Mouse (Mus musculus): ENCODE measurements around the gene Dpm2.
A peak's percentile ranks its signal among the peaks of the same experiment; 100 is the strongest.

The Dpm2 gene

DNA sequence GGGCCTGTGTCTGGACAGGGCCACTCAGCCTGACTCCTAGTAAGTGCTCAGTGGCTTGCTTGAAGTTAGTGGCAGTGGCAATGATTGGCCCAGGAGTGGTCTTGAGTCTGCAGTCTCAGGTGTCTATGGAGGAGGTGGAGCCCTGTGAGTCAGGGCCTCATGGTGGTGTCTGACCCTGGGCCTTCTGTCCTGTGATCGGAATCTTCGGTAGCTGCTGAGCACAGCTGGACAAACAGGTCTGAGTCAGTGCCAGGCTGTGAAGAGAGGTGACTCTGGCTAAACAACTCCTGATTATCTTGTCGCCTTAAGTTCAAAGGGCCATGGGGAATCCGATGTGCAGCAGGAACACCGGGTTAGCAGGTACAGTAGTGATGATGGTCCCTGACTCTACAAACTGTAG, 23.3 kb upstream of the Dpm2 start:
- DNase-seq (ENCODE audit: low spot score) = no peak

DNA sequence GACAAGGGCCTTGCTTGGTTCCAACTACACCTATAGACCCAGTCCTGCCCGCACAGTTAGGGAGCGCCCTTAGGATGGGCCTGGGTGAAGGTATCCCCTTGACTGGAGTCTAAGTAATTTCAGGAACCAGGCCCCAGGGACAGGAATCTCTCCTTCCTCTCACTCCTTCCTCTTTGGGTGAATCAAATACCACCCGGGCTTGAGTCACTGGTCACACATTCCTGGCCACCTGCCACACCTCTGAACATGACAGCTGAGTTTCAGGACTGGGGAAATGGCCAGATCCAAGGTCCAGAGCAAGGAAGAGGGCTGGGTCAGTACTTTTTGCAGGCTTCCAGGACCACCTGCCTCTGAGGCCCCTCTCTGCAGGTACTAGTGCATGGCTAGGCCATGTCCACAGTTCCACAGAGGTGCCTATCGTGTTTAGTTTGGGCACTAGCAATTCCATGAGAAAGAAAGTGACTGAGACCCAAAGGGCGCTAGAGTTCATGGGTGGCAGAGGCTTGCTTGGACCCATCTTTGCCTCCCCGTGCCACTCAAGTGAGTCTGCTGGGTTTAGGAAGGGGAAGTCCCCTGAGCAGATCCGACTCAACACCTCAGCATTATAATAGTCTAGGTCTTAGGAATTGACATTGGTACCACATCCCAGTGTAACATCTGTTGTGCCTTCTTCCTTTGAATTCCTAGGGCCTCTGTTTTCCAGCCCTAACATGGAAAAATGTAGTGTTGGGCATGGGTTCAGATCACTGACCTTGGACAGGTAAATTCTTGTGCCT, 22.5 kb upstream of the Dpm2 start:
- DNase-seq (ENCODE audit: low spot score) = no peak

GRCm38 (mm10) chr2:32549171-32549570, 21.5 kb upstream of the Dpm2 start:
- DNase-seq (ENCODE audit: low spot score) = no peak

GRCm38 (mm10) chr2:32549764-32550163, 20.9 kb upstream of the Dpm2 start:
- DNase-seq (ENCODE audit: low spot score) = no peak

DNA sequence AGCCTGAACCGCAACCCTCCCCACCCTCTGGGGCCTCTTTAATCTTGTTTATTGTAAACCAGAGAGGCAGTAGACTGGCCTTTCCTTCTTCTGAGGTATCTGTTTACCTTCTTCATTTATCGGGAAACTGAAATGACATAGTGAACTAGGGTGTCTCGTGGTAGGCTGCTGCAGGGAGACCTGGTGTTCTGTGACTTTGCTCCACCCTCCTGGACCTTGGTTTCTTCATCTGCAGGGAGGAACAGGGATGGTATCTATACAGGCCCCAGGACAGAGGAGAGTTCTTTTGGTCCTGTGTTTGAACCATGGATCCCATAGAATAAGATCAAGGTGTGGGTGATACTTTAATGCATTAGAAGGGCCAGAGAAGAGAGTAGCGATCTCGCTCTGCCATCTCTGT, 19.4 kb upstream of the Dpm2 start:
- no peak for DNase-seq (ENCODE audit: low spot score)

DNA sequence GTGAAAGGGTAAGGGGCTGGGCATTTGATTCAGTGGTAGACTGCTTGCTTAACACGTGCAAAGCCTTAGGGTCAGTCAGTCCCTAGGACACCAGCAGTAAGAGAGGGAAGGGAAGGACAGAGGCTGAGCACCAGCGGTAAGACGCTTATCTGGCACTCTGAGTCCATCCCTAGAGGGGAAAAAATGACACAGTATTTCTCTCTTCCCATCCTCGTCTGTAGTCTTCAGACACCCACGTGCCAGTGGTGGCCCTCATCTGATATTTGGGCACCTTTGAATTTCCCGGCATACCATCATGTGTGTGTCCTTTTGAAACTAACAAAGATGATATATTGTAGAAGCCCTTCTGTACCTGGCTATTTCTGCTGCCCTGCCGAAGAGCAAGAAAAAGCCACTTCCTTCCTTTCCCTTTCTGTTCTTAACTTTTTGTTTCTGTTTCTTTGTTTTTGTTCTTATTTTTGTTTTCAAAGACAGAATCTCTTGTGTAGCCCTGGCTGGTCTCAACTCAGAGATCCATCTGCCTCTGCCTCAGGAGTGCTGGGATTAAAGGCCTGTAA, 17.0 kb upstream of the Dpm2 start:
- no peak for DNase-seq (ENCODE audit: low spot score)

- DNase-seq (ENCODE audit: low spot score) = no peak
Observed at GRCm38 (mm10) chr2:32555484-32555883, 15.2 kb upstream of the Dpm2 start.

GRCm38 (mm10) chr2:32556019-32556418, 14.6 kb upstream of the Dpm2 start:
- no peak for DNase-seq (ENCODE audit: low spot score)

DNA sequence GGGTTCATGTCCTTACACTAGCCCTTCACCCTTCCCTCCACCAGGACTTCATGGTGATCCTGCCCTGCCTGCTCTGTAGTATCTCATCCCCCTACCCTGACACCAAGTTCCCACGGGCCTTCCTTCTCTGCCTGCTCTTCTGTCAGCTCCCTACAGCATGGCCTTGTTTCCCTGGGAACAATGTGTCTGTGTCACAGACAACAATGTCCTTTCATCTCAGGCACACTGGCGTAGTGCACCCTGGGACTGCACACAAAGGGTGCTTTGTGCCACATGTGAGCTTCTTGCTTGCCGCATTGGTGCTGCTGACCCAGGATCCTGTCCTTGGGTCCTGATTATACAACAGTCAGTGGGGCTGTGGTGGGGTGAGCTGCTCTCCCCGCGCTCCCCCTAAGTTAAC, 11.1 kb upstream of the Dpm2 start:
- peak; percentile 70 for DNase-seq (ENCODE audit: low spot score)

DNA sequence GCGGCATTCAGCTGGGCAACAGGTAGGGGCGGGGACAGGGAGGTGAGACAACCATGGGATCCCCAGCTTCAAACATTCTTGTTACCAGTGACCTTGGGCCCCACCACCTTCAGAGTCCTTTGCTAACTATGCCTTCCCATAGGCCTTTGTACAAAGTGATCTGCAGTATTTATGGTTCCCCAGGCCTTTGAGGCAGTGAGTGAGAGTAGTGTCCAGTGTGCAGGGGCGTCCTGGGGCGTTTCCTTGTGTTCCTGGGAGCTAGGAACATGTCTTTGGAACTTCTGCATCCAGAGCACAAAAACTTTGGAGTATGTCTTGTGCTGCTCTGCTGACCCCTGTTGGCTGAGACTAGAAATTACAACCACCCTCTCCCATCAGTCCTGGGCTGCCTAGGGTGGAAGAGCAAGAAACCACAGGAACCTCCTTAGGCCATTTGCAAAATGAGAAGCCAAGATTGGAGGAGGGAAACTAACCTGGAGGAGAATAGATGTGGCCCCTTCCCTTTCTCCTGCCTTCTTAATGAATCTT, 4.1 kb upstream of the Dpm2 start:
- DNase-seq (ENCODE audit: low spot score) = peak; percentile 70

GRCm38 (mm10) chr2:32568149-32568548, 2.5 kb upstream of the Dpm2 start:
- DNase-seq (ENCODE audit: low spot score) = no peak

GRCm38 (mm10) chr2:32568941-32569340, 1.7 kb upstream of the Dpm2 start:
- DNase-seq (ENCODE audit: low spot score) = no peak

DNA sequence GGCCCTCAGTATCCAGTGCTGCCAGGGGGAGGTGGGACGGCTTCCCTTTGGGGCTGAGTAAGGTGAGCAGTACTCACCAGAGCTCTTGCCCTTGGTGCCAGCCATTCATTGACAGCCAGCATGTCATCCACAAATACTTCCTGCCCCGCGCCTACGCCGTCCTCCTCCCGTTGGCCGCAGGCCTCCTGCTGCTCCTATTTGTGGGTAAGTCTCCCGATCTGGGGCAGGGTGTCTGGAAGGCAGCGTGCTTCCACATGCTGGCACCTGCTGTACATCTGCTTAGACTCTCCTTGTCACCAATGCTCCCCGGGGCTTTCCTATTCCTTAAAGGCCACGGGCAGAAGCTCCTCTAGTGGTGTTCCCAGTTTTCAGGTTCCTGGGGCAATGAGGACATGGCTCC, 1.5 kb downstream of the Dpm2 start:
- DNase-seq (ENCODE audit: low spot score) = no peak

- no peak for DNase-seq (ENCODE audit: low spot score)
Observed at GRCm38 (mm10) chr2:32574497-32574896, 3.8 kb downstream of the Dpm2 start, which contains the start of gene Pip5kl1. Gene Pip5kl1, plus strand, starts transcription at chr2:32574797.

- DNase-seq (ENCODE audit: low spot score) = peak; percentile 75
Observed at GRCm38 (mm10) chr2:32574901-32575585, 4.4 kb downstream of the Dpm2 start.

GRCm38 (mm10) chr2:32575586-32576160, 5.0 kb downstream of the Dpm2 start, which contains the start of gene 9430097D07Rik:
Gene 9430097D07Rik, minus strand, starts transcription at chr2:32575684.
- peak; percentile 70 for DNase-seq (ENCODE audit: low spot score)

DNA sequence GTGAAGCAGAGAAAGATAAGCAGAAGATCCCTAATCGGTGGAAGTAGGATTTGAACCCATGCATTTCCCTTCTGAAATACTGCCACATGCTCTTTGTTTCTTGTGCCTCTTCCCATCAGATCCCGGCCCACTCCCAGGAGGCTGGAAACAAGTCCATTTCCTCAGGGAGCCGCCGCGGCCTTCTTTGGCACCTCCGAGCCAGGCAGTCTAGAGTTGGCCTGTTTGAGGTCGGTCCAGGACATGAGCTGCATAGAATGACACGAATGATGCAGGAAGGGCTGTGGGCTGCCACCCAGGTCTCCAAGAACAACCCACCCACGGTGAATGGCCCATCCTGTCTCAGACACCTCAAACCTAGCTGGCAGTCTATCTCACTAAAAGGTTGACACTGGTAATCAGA, 5.9 kb downstream of the Dpm2 start:
- DNase-seq (ENCODE audit: low spot score) = no peak

- DNase-seq (ENCODE audit: low spot score) = no peak
Observed at GRCm38 (mm10) chr2:32578146-32579046, 7.7 kb downstream of the Dpm2 start.

GRCm38 (mm10) chr2:32581450-32582095, 10.9 kb downstream of the Dpm2 start:
- DNase-seq (ENCODE audit: low spot score) = peak; percentile 75

DNA sequence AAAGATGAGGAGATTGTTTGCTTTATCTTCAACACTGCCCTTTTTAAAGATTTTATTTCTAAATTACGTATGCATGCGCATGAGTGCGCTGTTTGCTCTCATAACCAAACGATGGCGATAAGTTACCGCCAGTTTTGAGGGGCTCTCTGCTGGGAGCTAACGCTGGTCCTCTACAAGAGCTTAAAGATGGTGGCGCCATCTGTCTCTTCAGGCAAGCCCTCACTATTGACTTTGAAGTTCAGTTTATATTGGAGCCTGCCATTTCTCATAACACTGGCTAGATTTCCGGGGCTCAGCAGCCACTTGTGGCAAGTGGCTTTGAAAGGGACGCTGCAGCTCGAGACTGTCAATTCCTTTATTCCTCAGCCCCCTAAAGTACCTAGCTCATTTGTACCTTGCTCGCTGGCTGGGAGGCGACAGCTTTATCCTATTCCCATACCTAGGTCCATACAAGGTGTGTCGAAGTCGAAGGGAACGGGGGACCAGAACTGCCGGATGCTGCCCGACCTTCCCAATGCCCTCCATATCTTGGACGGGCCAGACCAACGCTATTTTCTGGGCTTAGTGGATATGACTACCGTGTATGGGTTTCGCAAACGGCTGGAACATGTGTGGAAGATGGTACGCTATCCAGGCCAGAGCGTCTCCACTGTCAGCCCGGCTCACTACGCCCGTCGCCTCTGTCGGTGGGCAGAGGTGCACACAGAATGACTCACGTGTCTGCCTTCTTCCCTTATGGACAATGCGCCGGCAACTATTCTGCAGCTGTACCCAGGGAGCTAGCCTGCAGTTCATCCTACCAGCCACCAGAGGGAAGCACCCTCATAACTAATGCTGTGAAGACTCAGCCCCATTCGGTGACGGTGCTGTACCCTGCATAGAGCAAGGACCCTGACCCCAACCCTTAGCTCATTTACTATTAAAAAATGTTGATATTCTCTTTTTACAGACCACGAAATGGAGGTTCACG, 12.5 kb downstream of the Dpm2 start:
- DNase-seq (ENCODE audit: low spot score) = peak; percentile 91
